Mouse (Mus musculus) mouse trophoblast stem cell (cell line): ENCODE results near the gene Gpr75.

Experiments used
- in situ Hi-C, 2 experiments: fragments of 300-500 bp; cut with MseI, MboI; formaldehyde crosslinking; loops; 2 replicates in 1 of 2; 3 replicates in 1 of 2; pipeline ENCODE4 v1.15.1; 2025

Gpr75 gene

GRCm38 (mm10) chr11:30885171-30885871 lies at the start of gene Gpr75, which contains the start of gene Asb3:
Gpr75 (plus strand) TSS chr11:30885358.
Asb3 (plus strand) TSS chr11:30885416.
- in situ Hi-C loops = no loop called here

- in situ Hi-C loops = no loop called here
Measured at GRCm38 (mm10) chr11:30838793-30839192, 46.4 kb upstream of the Gpr75 start.

DNA sequence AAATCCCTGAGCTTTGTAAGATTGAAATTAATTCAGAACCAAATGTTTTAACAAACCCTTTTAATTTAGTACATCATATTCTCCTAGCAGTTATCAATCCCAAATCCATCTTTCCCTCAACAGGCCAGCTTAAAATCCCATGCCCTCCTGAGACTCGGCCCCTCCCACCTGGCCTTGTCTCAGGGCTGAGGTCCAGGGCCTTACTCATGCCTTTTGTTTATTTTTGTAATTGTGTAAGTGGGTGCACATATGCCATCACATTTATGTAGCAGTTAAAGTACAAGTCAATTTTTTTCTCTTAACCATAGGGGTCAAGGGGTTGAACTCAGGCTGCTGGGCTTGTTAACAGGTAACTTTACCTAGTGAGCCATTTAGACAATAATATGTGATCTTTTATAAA lies 40.8 kb upstream of the Gpr75 start:
- in situ Hi-C loops = no loop called here

DNA sequence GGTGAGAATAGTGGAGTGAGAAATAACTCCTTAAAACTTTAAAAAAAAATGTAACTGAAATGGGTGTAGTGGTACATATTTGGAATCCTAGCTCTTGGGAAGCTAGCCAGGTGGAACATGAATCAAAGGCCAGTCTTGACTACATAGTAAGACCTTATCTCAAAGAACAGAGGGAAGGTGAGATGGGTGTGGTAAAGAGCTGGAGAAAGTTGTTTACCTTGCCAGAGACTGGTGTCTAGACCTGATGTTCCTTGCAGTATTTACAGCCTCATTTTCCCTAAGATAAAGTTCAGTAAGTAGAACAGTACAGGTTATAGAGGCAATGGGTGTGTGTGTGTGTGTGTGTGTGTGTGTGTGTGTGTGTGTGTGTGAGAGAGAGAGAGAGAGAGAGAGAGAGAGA lies 12.7 kb upstream of the Gpr75 start:
- in situ Hi-C loops = no loop called here

DNA sequence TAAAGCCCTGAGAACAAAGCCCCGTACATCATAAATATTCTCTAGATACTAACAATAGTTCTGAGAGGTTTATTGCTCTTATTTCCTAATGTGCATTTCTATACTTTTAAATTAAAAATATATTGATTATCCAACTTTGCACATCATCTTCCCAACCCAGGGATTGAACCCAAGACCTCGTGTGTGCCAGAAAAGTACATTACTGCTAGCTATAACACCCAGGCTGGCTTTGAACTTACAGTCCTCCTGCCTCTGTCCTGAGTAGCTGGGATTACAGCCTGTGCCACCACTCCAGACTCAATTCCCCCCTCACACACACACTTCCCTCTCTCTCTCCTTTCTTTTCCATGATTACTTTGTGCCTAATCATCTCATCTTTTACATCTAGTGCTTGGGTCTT lies 3.0 kb downstream of the Gpr75 start:
- in situ Hi-C loops = no loop called here

DNA sequence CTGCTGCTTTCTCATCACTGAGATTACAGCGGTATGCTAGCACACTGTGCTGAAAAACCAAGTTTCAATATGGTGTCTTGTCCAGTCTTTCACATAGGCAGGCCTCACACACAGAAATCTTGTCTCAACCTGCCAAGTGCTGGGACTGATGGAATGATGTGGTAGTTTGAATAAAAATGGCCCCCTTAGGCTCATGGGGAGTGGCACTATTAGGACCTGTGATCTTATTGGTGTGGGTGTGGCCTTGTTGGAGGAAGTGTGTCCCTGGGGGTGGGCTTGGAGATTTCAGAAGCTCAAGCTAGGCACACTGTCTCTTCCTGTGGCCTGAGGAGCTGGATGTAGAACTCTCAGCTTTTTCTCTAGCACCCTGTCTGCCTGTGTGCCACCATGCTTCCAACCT lies 11.0 kb downstream of the Gpr75 start:
- in situ Hi-C loops = no loop called here

- in situ Hi-C loops = no loop called here
Measured at GRCm38 (mm10) chr11:30899312-30899711, 14.2 kb downstream of the Gpr75 start.

- in situ Hi-C loops = no loop called here
Measured at GRCm38 (mm10) chr11:30912311-30912710, 27.2 kb downstream of the Gpr75 start.

DNA sequence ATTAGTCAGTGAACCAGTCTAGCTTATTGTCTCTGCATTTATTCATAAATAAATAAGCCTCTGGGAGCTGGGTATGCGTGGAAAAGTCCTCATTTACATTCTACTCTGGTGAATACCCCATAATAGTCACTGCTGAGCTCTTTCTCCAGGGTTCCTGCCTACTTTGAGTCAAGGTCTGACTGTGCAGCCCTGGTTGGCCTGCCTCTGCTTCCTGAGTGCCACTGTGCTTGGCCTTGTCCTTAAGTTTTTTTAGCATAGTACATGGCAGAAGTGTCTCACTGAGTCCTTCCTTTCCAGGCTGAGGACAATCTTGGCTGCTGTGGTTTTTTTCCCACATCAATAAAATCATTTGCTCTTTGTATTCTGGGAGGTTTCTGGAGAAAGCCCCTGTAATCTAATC lies 35.5 kb downstream of the Gpr75 start:
- in situ Hi-C loops = no loop called here

- in situ Hi-C loops = no loop called here
Measured at GRCm38 (mm10) chr11:30923283-30923682, 38.1 kb downstream of the Gpr75 start.

- in situ Hi-C loops = no loop called here
Measured at GRCm38 (mm10) chr11:30928079-30928478, 42.9 kb downstream of the Gpr75 start.

- in situ Hi-C loops = no loop called here
Measured at GRCm38 (mm10) chr11:30928498-30928897, 43.3 kb downstream of the Gpr75 start.
